Mouse (Mus musculus) small intestine, adult 2 months (tissue): Measurements from ENCODE around the gene Kif2a. TPM values are rescaled to one million over a fixed set of nuclear protein-coding genes. Genes with fewer than 3 reads are reported as not detected.

Source experiments
- H3K27ac ChIP-seq: fragments of 200-500 bp; 2 replicates; pipeline ENCODE4 v1.5.1; 2012; ENCODE audit warnings: low read depth, low read length, control low read depth, inconsistent platforms; ENCODE audit not compliant: insufficient read depth
- H3K27me3 ChIP-seq: fragments of 200-500 bp; 2 replicates; pipeline ENCODE4 v1.6.1; 2012; ENCODE audit warnings: mild to moderate bottlenecking, moderate library complexity, low read length, inconsistent platforms; ENCODE audit not compliant: control insufficient read depth, insufficient read depth
- H3K36me3 ChIP-seq: fragments of 200-500 bp; 2 replicates; pipeline ENCODE4 v1.6.1; 2012; ENCODE audit warnings: mild to moderate bottlenecking, low read length, control low read depth, inconsistent platforms; ENCODE audit not compliant: control insufficient read depth, insufficient read depth
- H3K4me1 ChIP-seq: fragments of 200-500 bp; 2 replicates; pipeline ENCODE4 v1.6.1; 2012; ENCODE audit warnings: low read length, inconsistent platforms, mixed read lengths; ENCODE audit not compliant: control insufficient read depth, insufficient read depth, insufficient read length
- H3K4me3 ChIP-seq: fragments of 200-500 bp; 2 replicates; pipeline ENCODE4 v1.5.1; 2012; ENCODE audit warnings: low read depth, mild to moderate bottlenecking, control low read depth, inconsistent platforms, low read length, moderate library complexity
- CTCF ChIP-seq: fragments of 200-500 bp; IDR thresholded peaks from 2 replicates; pipeline ENCODE4 v1.5.1; 2012; ENCODE audit warnings: low read depth, mild to moderate bottlenecking, control low read depth, inconsistent platforms, low read length, moderate library complexity, mixed read lengths; ENCODE audit not compliant: insufficient replicate concordance, insufficient read length; ENCODE audit errors: extremely low read depth
- POLR2A ChIP-seq: fragments of 200-500 bp; IDR thresholded peaks from 2 replicates; pipeline ENCODE4 v1.6.1; 2012; ENCODE audit warnings: low read depth, mild to moderate bottlenecking, control low read depth, inconsistent platforms, low read length, moderate library complexity
- WGBS: fragments of 180-500 bp; shearing (Covaris S2); methylation state at CpG from one replicate; pipeline ENCODE4 v1.1.7; 2018; 5-methylcytosine and 5-hydroxymethylcytosine counted together
- polyA plus RNA-seq: library from polyadenylated mRNA; depleted of rRNA; stranded (reverse); fragments of >200 nt; gene quantifications from 2 replicates; pipeline ENCODE4 v1.2.3, GENCODE M21; 2012

Gene Kif2a
- polyA plus RNA-seq, 1 experiment, result 0.95 TPM

GRCm38 (mm10) chr13:107038346-107038745, 16.4 kb upstream of the Kif2a start:
- no peak overlapping the region for H3K27ac ChIP-seq
- H3K36me3 ChIP-seq, result no peaks in the 10 kb centered on the region
- H3K4me1 ChIP-seq, result peaks cover 14% of the 10 kb centered on the region
- WGBS, result 87% methylated on average over 2 of the region's 2 CpGs
- H3K4me3 ChIP-seq, result no peak overlapping the region
- no peaks in the 10 kb centered on the region for H3K27me3 ChIP-seq
- no peak for TF ChIP-seq CTCF
- no peak for TF ChIP-seq POLR2A

DNA sequence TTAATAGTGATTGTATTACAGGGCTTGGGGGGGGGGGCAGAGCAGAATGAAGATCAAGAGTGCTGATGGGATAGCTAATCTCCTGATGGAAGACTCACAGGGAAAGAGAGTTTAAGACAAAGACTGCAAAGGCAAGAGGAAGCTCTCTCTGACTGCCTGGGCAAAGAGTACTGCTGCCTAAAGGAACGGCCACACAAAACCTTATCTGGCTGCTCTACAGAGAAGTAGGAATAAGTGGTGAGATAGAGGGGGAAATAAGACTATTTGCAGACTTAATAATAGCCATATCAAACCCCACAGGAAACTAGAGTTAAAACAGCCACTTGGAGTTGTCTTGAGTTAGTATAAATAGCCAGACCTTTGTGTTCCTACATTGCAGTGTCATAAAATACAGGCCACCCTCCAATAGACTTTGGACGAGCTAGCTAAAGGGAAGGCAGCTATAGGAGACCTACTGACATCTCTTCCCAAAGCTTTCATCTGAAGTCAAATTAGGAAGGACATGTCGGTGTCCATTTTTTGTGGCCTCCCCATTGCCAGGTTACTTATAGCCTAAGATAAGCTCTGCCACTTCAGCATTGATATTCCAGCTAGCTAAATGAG, 13.7 kb upstream of the Kif2a start:
- H3K27ac ChIP-seq, result peak overlapping the region; percentile 87
- no peaks in the 10 kb centered on the region for H3K27me3 ChIP-seq
- TF ChIP-seq POLR2A (no peak), CTCF (no peak)
- no peak overlapping the region for H3K4me3 ChIP-seq
- WGBS, result 21% methylated on average over 3 of the region's 3 CpGs
- H3K4me1 ChIP-seq, result peaks cover 14% of the 10 kb centered on the region
- no peaks in the 10 kb centered on the region for H3K36me3 ChIP-seq

DNA sequence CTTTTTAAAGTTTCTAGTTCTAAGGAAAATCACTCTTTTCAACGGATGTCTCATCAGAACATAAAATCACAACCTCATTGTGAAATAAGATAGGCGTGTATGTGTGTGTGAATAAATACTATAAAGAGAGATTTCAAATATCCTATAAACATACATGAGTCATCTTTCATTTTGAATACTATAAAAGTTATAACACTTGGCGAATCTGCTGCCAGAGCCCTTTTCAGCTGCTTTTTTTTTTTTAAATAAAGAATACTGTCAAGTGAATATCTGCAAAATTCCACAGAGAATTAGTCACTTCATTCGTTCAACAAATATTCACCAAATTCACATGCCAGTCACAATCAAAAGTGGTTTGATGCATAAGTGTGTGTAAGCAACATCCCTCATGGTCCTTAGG, 13.2 kb upstream of the Kif2a start:
- H3K4me3 ChIP-seq, result no peak overlapping the region
- TF ChIP-seq CTCF (no peak), POLR2A (no peak)
- no peaks in the 10 kb centered on the region for H3K27me3 ChIP-seq
- H3K36me3 ChIP-seq, result no peaks in the 10 kb centered on the region
- H3K4me1 ChIP-seq, result peaks cover 14% of the 10 kb centered on the region
- 32% methylated on average over 4 of the region's 4 CpGs for WGBS
- peak overlapping the region; percentile 87 for H3K27ac ChIP-seq

GRCm38 (mm10) chr13:107034028-107034920, 12.3 kb upstream of the Kif2a start:
- WGBS, result 17% methylated on average over 1 of the region's 1 CpGs
- H3K36me3 ChIP-seq, result no peaks in the 10 kb centered on the region
- peaks cover 9% of the 10 kb centered on the region for H3K4me1 ChIP-seq
- no peak overlapping the region for H3K4me3 ChIP-seq
- H3K27me3 ChIP-seq, result no peaks in the 10 kb centered on the region
- H3K27ac ChIP-seq, result peak overlapping the region; percentile 67
- TF ChIP-seq POLR2A (no peak), CTCF (no peak)

DNA sequence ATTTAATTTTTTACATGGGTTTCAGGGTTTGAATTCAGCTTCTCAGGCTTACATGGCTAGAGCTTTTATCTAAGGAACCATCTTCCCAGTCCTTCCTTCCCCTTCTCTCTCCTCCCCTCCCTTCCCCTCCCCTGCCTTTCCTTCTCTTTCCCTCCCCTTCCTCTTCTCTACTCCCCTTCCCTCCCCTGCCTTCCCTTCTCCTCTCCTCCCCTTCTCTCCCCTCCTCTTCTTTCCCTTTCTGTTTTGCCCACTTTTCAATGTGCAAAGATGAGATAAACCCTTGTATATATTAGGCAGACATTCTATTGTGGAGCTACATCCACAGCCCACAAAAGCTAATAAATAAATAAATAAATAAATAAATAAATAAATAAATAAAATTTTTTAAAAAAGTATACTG, 9.3 kb upstream of the Kif2a start:
- TF ChIP-seq CTCF, result no peak
- no peak for TF ChIP-seq POLR2A

GRCm38 (mm10) chr13:107027218-107027617, 5.3 kb upstream of the Kif2a start:
- no peaks in the 10 kb centered on the region for H3K27me3 ChIP-seq
- H3K4me3 ChIP-seq, result no peak overlapping the region
- peaks cover 10% of the 10 kb centered on the region; the same call in 1 of the 2 replicates for H3K4me1 ChIP-seq
- TF ChIP-seq CTCF (no peak), POLR2A (no peak)
- WGBS, result 45% methylated on average over 4 of the region's 4 CpGs
- no peaks in the 10 kb centered on the region for H3K36me3 ChIP-seq
- H3K27ac ChIP-seq, result peak overlapping the region; percentile 29

More for the DNA sequence above, 9.3 kb upstream of the Kif2a start:
- H3K4me1 ChIP-seq, result peaks cover 11% of the 10 kb centered on the region
- H3K27ac ChIP-seq, result no peak overlapping the region
- H3K4me3 ChIP-seq, result no peak overlapping the region
- H3K27me3 ChIP-seq, result no peaks in the 10 kb centered on the region
- H3K36me3 ChIP-seq, result no peaks in the 10 kb centered on the region

DNA sequence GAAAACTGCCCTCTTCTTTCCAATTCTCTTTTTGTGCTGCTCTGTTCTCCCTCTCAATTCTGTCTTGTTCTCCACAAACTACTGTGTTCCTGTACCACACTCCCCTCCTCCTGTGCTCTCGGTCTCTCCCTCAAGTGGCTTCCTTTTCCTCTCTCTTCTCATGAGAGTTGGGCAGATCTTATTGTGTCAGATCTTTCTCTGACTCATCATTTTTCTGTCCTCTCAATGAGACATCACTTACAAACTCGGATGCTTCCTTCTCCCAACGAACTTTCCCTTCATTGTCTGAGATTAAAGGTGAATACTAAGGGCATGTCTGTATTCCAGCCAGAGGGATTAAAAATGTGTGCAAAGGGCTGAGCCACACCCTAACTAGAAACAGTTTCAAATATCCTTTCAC, 3.7 kb upstream of the Kif2a start:
- TF ChIP-seq POLR2A (no peak), CTCF (no peak)
- WGBS, result 22% methylated on average over 3 of the region's 3 CpGs

More for the DNA sequence above, 3.7 kb upstream of the Kif2a start:
- Histone ChIP-seq H3K4me3 (no peak overlapping the region), H3K27ac (no peak overlapping the region), H3K4me1 (peaks cover 10% of the 10 kb centered on the region; the same call in 1 of the 2 replicates), H3K36me3 (no peaks in the 10 kb centered on the region), H3K27me3 (no peaks in the 10 kb centered on the region)
